Mouse (Mus musculus) neural tube, embryonic 12.5 days (tissue): ENCODE results near the gene Sys1. TPM values are rescaled to one million over a fixed set of nuclear protein-coding genes. Genes with fewer than 3 reads are reported as not detected.
A peak's percentile ranks its signal among the peaks of the same experiment; 100 is the strongest.

Experiments
- ATAC-seq: fragments of 200-750 bp; cut with Nextera tagmentation; 2 replicates; pipeline ENCODE4 v1.8.0; 2017; ENCODE audit warnings: low read depth, mild to moderate bottlenecking, moderate TSS enrichment, moderate library complexity; ENCODE audit not compliant: low FRiP score
- H3K27ac ChIP-seq: fragments of 300-500 bp; sonication (generic); 2 replicates; pipeline ENCODE4 v1.5.1; 2016
- H3K27me3 ChIP-seq: fragments of 300-500 bp; sonication (generic); replicated peaks from 2 replicates; pipeline ENCODE4 v1.6.1; 2016; ENCODE audit warnings: mild to moderate bottlenecking
- H3K36me3 ChIP-seq: fragments of 300-500 bp; sonication (generic); 2 replicates; pipeline ENCODE4 v1.6.1; 2016; ENCODE audit warnings: mild to moderate bottlenecking
- H3K4me1 ChIP-seq: fragments of 300-500 bp; sonication (generic); 2 replicates; pipeline ENCODE4 v1.6.1; 2016
- H3K4me2 ChIP-seq: fragments of 300-500 bp; sonication (generic); replicated peaks from 2 replicates; pipeline ENCODE4 v1.6.1; 2016; ENCODE audit warnings: mild to moderate bottlenecking
- H3K4me3 ChIP-seq: fragments of 300-500 bp; sonication (generic); 2 replicates; pipeline ENCODE4 v1.5.1; 2016
- H3K9ac ChIP-seq: fragments of 300-500 bp; sonication (generic); 2 replicates; pipeline ENCODE4 v1.6.1; 2016; ENCODE audit warnings: mild to moderate bottlenecking
- H3K9me3 ChIP-seq: fragments of 300-500 bp; sonication (generic); 2 replicates; pipeline ENCODE4 v1.6.1; 2016; ENCODE audit warnings: mild to moderate bottlenecking
- WGBS: fragments of 180-500 bp; shearing (Covaris S2); methylation state at CpG from one replicate; pipeline ENCODE4 v1.1.7; 2016; 5-methylcytosine and 5-hydroxymethylcytosine counted together
- polyA plus RNA-seq: library from polyadenylated mRNA; unstranded; fragments of >200 nt; fragmentation: Nextera tagmentation; extraction: Ambion mirVana; gene quantifications from 2 replicates; pipeline ENCODE4 v1.2.1, GENCODE M21; 2016

The Sys1 gene
- polyA plus RNA-seq: 72.8 and 82.7 TPM in 2 replicates

DNA sequence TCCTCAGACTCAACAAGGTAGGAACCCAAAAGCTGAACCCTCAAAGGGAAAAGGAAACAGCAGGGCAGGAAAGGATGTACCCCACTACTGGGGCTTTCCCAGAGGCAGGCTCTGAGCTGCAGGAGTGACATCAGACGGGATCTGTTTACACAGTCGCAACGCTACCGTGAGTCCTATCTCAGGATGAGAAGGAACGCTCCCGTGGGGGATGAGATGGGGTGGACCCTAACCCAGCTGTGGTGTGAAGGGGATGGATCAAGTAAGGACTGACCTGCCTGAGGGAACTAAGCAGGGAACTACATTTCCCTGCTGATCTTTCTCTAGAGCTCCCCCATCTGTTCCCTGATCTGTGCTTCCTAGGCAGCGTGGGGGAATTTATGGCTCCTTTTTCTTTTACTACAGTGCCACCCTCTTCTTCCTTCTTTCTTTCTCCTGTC lies at the start of gene Sys1:
Gene Sys1, plus strand, starts transcription at position 101 of the 437 bp plus-strand sequence.
- H3K4me2 ChIP-seq: peak within 1 kb of the TSS; percentile 48
- H3K36me3 ChIP-seq: no peaks in the 10 kb centered on the region
- H3K9me3 ChIP-seq: no peaks in the 10 kb centered on the region
- no peak within 1 kb of the TSS for H3K27ac ChIP-seq
- no peak for ATAC-seq
- H3K4me1 ChIP-seq: peaks cover 11% of the 10 kb centered on the region
- no peak within 1 kb of the TSS for H3K4me3 ChIP-seq
- WGBS: 1% methylated on average over 7 of the region's 7 CpGs
- peak within 1 kb of the TSS; percentile 22; the same call in 1 of the 2 replicates for H3K9ac ChIP-seq
- no peaks in the 10 kb centered on the region for H3K27me3 ChIP-seq

DNA sequence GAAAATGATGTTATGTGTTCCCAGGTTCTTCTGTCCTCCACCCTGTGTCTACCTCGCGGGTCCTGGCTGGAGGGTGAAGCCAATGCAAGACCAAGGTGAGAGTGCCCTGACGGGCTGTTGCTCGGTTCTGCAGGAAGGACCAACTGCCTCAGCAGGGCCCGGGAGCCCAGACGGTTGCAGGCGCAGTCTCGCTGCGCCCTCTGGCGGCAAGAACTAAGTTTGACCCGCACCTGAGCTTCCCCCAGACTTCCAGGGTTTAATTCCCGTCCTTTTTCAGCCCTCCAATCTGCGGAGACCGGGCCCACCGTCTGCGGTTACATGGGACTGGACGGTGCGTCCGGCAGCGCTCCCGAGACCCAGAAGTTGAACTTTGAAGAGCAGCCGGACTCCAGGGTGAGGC lies 49.1 kb upstream of the Sys1 start:
- Histone ChIP-seq H3K27me3 (peaks cover 69% of the 10 kb centered on the region), H3K4me3 (no peak overlapping the region), H3K4me2 (no peak overlapping the region), H3K9me3 (no peaks in the 10 kb centered on the region), H3K4me1 (peaks cover 11% of the 10 kb centered on the region; the same call in 1 of the 2 replicates), H3K9ac (no peak overlapping the region), H3K36me3 (no peaks in the 10 kb centered on the region), H3K27ac (no peak overlapping the region)
- no peak for ATAC-seq
- 2% methylated on average over 22 of the region's 22 CpGs for WGBS

DNA sequence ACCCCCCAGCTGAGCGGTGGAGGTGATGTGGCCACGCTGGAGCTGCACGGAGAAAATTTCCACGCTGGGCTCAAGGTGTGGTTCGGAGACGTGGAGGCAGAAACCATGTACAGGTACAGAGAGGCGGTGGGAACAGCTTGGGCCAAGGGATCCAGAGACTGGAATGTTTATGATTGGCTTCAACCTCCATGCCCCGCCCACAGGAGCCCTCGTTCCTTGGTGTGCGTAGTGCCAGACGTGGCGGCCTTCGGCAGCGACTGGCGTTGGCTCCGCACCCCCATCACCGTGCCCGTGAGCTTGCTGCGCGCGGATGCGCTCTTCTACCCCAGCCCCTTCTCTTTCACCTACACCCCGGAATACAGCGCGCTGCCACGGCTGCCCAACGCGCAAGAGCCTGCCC lies 42.6 kb upstream of the Sys1 start:
- H3K9me3 ChIP-seq: no peaks in the 10 kb centered on the region
- 0 out of 2 replicates have a peak overlapping the region, but pooled peaks have one; percentile 33 for H3K9ac ChIP-seq
- no peaks in the 10 kb centered on the region for H3K36me3 ChIP-seq
- peaks cover 14% of the 10 kb centered on the region for H3K27me3 ChIP-seq
- H3K4me3 ChIP-seq: peak overlapping the region; percentile 16; the same call in 1 of the 2 replicates
- no peak overlapping the region for H3K27ac ChIP-seq
- H3K4me1 ChIP-seq: no peaks in the 10 kb centered on the region
- ATAC-seq: no peak
- H3K4me2 ChIP-seq: peak overlapping the region; percentile 47
- WGBS: 26% methylated on average over 28 of the region's 28 CpGs

DNA sequence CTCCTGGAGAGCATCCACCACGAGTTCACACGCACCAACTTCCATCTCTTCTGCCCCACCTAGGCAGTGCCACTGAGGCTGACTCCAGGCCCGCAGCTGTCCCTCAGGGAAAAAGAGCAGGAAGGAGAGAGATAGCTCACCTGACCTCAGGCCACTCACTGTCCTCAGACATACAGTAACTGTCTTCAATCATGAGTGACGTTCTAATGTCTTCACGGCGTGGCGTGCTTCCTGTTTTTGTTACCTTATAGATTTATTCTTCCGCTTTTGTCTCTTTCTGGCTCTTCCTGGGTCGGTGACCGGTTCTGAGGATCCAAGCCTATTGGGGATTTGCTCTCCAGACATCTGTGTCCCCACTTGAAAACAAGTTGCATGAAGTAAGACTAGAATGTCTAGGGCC lies 42.2 kb upstream of the Sys1 start:
- Histone ChIP-seq H3K27ac (no peak overlapping the region), H3K36me3 (no peaks in the 10 kb centered on the region), H3K9me3 (no peaks in the 10 kb centered on the region), H3K27me3 (peaks cover 10% of the 10 kb centered on the region), H3K4me3 (peak overlapping the region; percentile 16; the same call in 1 of the 2 replicates), H3K4me2 (peak overlapping the region; percentile 47), H3K4me1 (no peaks in the 10 kb centered on the region), H3K9ac (0 out of 2 replicates have a peak overlapping the region, but pooled peaks have one; percentile 33)
- no peak for ATAC-seq
- 73% methylated on average over 10 of the region's 10 CpGs for WGBS

DNA sequence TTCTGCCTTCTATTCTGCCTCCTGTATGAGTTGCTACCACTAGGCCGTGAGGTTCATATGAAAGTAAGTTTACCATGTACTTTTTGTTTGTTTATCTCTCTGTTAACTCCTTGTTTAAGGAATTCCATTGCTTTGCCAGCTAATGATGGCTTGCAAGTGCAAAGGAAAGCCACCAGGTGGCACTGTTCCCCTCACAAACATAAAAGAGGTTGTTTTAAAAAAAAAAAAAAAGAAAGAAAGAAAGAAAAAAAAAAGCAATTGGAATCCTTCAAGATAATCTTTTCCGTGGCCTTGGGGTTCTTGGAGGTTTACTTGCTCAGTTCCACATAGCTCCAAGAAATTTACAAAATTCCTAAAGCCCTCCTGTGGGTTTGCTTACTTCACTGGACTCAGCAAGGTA lies 39.6 kb upstream of the Sys1 start:
- Histone ChIP-seq H3K4me3 (no peak overlapping the region), H3K4me2 (no peak overlapping the region), H3K27me3 (peaks cover 9% of the 10 kb centered on the region), H3K9ac (no peak overlapping the region), H3K27ac (no peak overlapping the region), H3K4me1 (no peaks in the 10 kb centered on the region), H3K36me3 (no peaks in the 10 kb centered on the region), H3K9me3 (no peaks in the 10 kb centered on the region)
- ATAC-seq: no peak
- WGBS: 4% methylated on average over 2 of the region's 2 CpGs

DNA sequence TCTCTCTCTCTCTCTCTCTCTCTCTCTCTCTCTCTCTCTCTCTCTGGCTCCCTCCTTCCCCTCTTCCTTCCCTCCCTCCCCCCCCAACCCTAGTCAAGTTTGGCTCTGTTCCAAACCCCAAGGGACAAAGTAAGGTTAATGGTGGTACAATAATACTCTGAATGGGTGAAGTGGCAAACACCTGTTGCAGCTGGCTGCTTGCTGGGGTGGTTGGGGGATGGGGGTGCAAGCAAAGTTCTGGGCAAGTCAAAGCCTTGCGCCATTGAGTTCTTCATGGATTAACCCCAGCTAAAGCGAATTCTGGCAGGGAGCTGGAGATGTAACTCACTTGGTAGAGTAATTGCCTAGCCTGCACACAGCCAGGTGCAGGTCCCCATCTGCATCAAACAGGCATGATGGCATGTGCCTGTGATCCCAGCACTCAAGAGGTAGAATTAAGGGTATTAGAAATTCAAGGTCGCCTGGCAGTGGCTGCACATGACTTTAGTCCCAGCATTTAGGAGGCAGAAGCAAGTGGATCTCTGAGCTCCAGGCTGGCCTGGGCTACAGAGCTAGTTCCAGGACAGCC lies 38.4 kb upstream of the Sys1 start:
- H3K27me3 ChIP-seq: peaks cover 9% of the 10 kb centered on the region
- 25% methylated on average over 3 of the region's 3 CpGs for WGBS
- H3K4me1 ChIP-seq: no peaks in the 10 kb centered on the region
- no peaks in the 10 kb centered on the region for H3K36me3 ChIP-seq
- H3K4me2 ChIP-seq: no peak overlapping the region
- ATAC-seq: no peak
- no peak overlapping the region for H3K9ac ChIP-seq
- no peaks in the 10 kb centered on the region for H3K9me3 ChIP-seq
- H3K27ac ChIP-seq: no peak overlapping the region
- H3K4me3 ChIP-seq: no peak overlapping the region

DNA sequence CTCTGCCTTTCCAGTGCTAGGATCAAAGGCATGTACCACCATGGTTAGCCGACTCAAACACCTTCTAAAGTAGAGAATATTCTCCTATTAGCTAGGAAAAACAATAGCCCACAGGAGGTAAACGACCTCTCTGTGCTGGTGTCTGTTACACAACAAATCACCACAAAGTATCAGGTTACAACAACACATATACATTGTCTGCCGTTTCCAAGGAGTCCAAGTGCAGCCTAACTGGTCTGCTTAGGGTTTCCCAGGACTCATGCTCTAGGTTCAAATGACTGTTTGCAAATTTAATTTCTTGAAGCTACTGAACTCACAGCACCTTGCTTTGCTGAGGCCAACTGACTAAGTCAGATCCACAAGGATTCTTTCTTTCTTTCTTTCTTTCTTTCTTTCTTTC lies 37.3 kb upstream of the Sys1 start:
- 1% methylated on average over 3 of the region's 3 CpGs for WGBS
- ATAC-seq: no peak

DNA sequence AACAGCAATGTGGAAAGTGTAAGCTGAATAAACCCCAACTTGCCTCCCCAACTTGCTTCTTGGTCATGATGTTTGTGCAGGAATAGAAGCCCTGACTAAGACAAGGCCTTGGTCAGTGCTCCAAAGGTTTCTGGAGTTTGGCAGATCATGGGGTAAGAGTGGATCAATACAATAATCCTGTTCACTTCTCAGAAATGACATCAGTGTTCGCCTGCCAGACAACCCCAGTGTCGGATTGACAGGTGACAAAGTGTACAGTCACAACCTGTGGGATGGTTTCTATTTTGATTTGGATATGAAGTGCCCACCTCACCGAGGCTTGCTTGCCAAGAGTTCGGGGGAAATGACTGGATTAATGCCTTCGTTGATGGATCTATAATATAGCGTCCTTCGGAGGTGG lies 35.5 kb upstream of the Sys1 start:
- H3K9me3 ChIP-seq: no peaks in the 10 kb centered on the region
- no peak overlapping the region for H3K9ac ChIP-seq
- WGBS: 92% methylated on average over 7 of the region's 7 CpGs
- ATAC-seq: no peak
- no peaks in the 10 kb centered on the region for H3K36me3 ChIP-seq
- no peak overlapping the region for H3K27ac ChIP-seq
- no peaks in the 10 kb centered on the region for H3K27me3 ChIP-seq
- H3K4me3 ChIP-seq: no peak overlapping the region
- H3K4me2 ChIP-seq: no peak overlapping the region
- H3K4me1 ChIP-seq: no peaks in the 10 kb centered on the region

More for the DNA sequence above, 37.3 kb upstream of the Sys1 start:
- Histone ChIP-seq H3K9ac (no peak overlapping the region), H3K9me3 (no peaks in the 10 kb centered on the region), H3K4me1 (no peaks in the 10 kb centered on the region), H3K27ac (no peak overlapping the region), H3K4me3 (no peak overlapping the region), H3K4me2 (no peak overlapping the region), H3K27me3 (peaks cover under 1% of the 10 kb centered on the region; the same call in 1 of the 2 replicates), H3K36me3 (no peaks in the 10 kb centered on the region)

DNA sequence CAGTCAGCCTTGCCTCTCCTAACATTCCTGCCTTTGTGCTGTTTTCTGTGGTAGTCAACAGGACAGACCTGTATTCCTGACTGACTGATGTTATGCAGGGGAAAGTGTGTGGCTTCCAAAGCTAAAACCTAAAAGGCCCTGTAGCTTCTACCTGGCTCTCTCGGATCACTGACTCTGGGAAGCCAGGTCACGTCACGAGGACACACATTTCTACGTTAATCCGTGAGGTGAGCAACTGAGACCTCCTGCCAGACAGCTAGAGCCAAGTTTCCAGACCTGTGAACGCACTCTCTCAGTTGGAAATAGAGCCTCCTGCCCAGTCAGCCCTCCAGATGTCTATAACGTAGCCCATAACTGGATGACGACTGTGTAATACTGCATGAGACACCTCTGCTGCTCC lies 34.8 kb upstream of the Sys1 start:
- H3K36me3 ChIP-seq: no peaks in the 10 kb centered on the region

DNA sequence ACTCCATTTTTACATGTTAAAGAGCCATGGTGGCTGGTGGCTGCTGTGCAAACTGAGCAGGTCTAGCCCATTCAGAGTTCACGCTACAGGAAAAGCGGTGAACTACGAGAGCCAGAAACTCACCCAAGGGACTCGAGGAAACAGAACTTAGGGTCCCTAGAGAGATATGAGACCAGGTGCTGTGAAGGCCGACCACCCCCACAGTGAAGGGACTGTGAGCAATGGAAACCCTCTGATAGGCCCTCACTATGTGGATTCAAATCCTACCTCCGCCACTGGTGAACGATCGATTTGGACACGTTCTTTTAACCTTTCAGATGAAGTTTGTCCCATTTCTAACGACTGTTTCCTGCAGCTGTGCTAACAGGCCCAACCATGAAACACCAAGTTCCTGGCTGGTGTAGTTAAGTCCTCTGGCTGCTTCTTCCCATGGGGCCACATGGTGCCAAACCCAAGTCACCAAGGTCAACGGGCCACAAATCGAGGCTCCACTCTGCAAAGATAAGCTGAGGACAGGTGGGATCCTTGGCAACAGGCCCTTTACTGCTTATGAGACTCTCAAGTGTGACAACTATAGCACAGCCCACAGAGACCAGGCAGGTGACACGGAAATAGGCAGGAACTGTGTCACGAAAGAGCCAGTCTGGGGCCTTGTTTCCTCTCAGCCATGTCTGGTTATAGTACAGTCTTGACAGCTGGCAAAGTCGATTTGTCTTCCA lies 33.9 kb upstream of the Sys1 start:
- Histone ChIP-seq H3K4me2 (no peak overlapping the region), H3K9me3 (no peaks in the 10 kb centered on the region), H3K4me3 (no peak overlapping the region), H3K36me3 (no peaks in the 10 kb centered on the region), H3K9ac (no peak overlapping the region), H3K27ac (no peak overlapping the region), H3K4me1 (no peaks in the 10 kb centered on the region), H3K27me3 (no peaks in the 10 kb centered on the region)
- WGBS: 91% methylated on average over 15 of the region's 15 CpGs
- no peak for ATAC-seq

More for the DNA sequence above, 34.8 kb upstream of the Sys1 start:
- no peak for ATAC-seq
- no peaks in the 10 kb centered on the region for H3K9me3 ChIP-seq
- no peak overlapping the region for H3K4me2 ChIP-seq
- no peak overlapping the region for H3K27ac ChIP-seq
- H3K27me3 ChIP-seq: no peaks in the 10 kb centered on the region
- 89% methylated on average over 8 of the region's 8 CpGs for WGBS
- no peak overlapping the region for H3K4me3 ChIP-seq
- no peaks in the 10 kb centered on the region for H3K4me1 ChIP-seq
- H3K9ac ChIP-seq: no peak overlapping the region

DNA sequence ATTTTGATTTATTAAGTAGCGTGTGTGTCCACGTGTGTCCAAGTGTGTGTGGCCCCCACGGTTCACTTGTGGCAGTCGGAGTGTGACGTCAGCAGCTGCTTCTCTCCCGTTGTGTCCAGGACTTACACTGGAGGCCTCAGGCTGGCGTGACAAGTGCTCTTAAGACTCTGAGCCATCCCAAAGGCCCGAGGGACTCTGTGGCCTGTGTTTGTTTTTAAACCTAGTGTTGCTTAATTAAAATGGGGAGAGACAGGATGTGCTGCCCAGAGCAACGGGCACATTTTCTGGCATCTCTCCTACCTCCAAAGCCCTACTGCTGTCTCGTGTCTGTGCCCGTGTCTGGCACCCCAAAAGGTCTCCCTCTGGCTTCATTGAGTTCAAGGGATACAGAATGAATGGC lies 33.3 kb upstream of the Sys1 start:
- H3K9me3 ChIP-seq: no peaks in the 10 kb centered on the region
- H3K27me3 ChIP-seq: no peaks in the 10 kb centered on the region
- 87% methylated on average over 11 of the region's 11 CpGs for WGBS
- no peaks in the 10 kb centered on the region for H3K36me3 ChIP-seq
- H3K27ac ChIP-seq: no peak overlapping the region
- H3K4me3 ChIP-seq: no peak overlapping the region
- no peak for ATAC-seq
- no peak overlapping the region for H3K9ac ChIP-seq
- no peaks in the 10 kb centered on the region for H3K4me1 ChIP-seq
- H3K4me2 ChIP-seq: no peak overlapping the region

DNA sequence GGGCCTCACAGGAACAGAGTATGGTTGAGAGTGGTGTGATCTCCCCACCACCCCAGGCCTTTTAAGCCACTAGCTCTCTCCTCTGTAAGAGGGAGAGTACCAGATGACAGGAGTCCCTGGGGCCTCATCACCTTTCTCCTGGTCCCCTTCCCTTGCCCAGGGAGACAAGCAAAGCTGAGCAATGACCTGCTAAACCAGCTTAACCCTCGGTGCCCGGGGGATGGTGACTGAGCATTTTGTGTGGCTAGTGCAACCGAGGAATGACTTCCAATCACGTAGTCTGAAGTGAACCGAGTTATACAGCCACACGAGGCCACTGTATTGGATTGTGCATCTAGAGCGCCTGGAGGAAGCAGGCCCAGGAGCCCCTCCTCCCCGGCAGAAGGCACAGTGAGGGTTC lies 32.4 kb upstream of the Sys1 start:
- Histone ChIP-seq H3K9me3 (no peaks in the 10 kb centered on the region), H3K36me3 (no peaks in the 10 kb centered on the region), H3K4me1 (no peaks in the 10 kb centered on the region), H3K4me2 (no peak overlapping the region), H3K27ac (no peak overlapping the region), H3K27me3 (no peaks in the 10 kb centered on the region), H3K4me3 (no peak overlapping the region), H3K9ac (no peak overlapping the region)
- WGBS: 84% methylated on average over 8 of the region's 8 CpGs
- ATAC-seq: no peak
